Mouse (Mus musculus): ENCODE measurements around the gene Slc48a1.

Slc48a1 gene

DNA sequence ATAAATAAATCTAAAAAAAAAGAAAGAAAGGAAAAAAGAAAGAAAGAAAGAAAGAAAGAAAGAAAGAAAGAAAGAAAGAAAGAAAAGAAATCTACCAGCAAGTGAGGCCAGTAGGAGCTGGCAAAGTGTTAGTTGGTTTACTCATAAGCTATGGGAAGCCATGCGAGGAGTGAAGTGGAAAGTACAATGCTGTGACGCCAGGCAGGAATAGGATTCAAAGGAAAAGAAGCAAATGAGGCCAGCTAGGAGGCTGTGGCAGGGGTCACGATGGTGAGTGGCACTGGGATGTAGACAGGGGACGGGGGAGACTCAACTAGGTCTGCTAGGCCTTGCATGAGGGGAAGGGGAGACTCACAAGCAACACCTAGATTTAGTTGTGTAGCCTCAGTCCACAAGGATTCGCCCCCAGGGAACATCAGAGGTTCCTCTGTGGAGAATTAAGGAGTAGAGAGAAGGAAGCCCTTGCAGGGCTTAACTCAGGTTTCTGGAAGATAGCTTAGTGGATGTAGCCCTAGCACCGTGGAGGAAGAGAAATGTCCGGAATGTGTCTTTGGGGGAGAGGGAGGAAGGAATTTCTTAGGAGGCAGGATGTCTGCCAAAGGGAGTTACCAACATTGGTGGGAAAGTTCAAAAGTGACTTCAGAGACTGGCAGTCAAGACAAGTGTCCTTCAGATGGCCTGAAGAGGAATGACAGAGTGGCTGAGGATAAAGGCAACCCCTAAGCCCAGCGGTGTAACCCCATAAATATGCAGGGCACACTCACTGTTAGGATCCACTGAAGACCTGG lies at the start of gene Slc48a1:
Slc48a1 (plus strand) TSS at position 210 of the 788 bp plus-strand sequence.
- peak; percentile 70 for DNase-seq

GRCm38 (mm10) chr15:97728804-97729203 lies 49.5 kb upstream of the Slc48a1 start:
- DNase-seq: no peak

DNA sequence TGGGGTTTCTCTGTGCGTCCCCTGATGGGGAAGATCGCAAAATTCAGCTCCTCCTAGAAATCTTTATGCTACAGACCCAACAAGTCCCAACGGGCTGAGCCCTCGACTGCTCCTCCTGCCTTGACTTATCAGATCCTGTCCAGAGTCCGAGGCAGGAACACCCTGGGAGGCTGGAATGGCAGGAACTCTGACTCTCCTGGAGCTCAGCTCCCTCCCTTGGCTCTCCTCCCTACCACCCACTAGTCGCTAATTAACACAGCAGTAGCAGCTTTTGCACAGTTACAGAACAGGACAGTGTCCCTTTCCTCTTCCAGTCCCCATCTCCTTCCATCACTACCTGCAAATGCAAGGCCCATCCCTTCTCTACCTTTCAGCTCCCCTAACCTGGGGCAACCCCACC lies 48.0 kb upstream of the Slc48a1 start:
- DNase-seq: no peak

- no peak for DNase-seq
Measured at GRCm38 (mm10) chr15:97731111-97731510, 47.2 kb upstream of the Slc48a1 start, which contains the start of gene Endou. Gene Endou, minus strand, starts transcription at chr15:97731339.

GRCm38 (mm10) chr15:97731988-97732387 lies 46.3 kb upstream of the Slc48a1 start:
- no peak for DNase-seq

DNA sequence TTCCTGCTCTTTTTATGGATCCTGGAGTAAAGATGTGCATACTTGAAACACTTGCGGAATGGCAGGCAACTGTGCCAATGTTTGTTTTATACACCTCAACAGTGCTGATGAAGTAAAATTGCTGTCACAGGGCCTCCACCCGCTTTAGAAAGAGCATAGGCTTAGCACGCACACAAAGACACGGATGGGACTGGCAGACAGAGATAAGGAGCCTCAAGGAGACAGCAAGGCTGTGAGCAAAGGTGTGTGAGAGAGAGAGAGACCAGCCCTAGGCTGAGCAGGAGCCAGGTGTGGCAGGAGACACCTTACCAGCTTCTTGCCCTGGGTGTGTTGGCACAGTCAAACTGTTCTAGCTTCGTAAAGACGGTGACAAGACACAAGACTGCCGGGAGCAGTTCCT lies 39.4 kb upstream of the Slc48a1 start:
- no peak for DNase-seq

DNA sequence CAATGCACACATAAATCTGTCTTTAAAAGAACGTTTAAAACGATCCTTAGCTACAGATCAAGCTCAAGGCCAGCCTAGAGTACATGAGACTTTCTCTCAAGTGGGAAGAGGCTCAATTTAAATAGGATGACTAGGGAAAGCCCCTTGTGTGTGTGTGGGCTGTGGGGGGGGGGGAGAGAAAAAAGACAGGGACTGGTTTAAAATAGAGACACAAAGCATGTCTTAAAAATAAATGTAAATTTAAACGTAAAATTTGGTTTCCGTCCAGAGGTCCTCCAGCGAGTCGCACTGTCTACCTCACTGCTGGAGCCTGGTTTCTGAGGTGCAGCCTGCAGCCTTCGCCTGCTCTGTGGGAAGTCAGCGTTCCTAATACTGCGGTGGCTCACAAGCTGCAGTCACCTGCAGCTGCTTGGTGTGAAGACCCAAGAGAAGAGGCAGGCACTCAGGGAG lies 38.0 kb upstream of the Slc48a1 start:
- DNase-seq: no peak

- no peak for DNase-seq
Measured at GRCm38 (mm10) chr15:97741662-97742061, 36.7 kb upstream of the Slc48a1 start.

GRCm38 (mm10) chr15:97742074-97742473 lies 36.2 kb upstream of the Slc48a1 start:
- no peak for DNase-seq

- no peak for DNase-seq
Measured at GRCm38 (mm10) chr15:97742600-97742999, 35.7 kb upstream of the Slc48a1 start.

DNA sequence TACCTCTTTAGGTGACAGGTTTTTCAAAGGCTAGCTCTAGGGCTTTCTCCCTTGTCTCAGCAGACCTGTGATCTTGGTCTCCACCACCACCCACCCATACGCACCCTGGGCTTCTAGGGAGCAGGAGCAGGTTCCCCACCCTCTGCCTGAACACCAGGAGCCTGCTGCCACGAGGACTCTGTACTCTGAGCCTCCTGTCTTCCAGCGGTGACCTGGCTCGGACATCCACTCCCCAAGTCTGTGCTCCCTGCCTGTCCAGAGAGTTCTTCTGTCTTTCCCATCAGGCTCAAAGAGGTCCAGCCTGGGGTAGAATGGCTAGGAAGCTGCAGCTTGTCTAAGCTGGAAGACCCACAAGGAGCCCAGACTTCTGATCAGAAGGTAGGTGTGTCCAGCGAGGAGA lies 35.1 kb upstream of the Slc48a1 start:
- no peak for DNase-seq

- no peak for DNase-seq
Measured at GRCm38 (mm10) chr15:97743961-97744525, 34.3 kb upstream of the Slc48a1 start.

GRCm38 (mm10) chr15:97744930-97745329 lies 33.4 kb upstream of the Slc48a1 start:
- DNase-seq: peak; percentile 47

- DNase-seq: no peak
Measured at GRCm38 (mm10) chr15:97745331-97745730, 33.0 kb upstream of the Slc48a1 start.

- no peak for DNase-seq
Measured at GRCm38 (mm10) chr15:97746278-97746677, 32.0 kb upstream of the Slc48a1 start.

- DNase-seq: no peak
Measured at GRCm38 (mm10) chr15:97746748-97747147, 31.6 kb upstream of the Slc48a1 start.

- DNase-seq: no peak
Measured at GRCm38 (mm10) chr15:97747486-97747885, 30.8 kb upstream of the Slc48a1 start.

DNA sequence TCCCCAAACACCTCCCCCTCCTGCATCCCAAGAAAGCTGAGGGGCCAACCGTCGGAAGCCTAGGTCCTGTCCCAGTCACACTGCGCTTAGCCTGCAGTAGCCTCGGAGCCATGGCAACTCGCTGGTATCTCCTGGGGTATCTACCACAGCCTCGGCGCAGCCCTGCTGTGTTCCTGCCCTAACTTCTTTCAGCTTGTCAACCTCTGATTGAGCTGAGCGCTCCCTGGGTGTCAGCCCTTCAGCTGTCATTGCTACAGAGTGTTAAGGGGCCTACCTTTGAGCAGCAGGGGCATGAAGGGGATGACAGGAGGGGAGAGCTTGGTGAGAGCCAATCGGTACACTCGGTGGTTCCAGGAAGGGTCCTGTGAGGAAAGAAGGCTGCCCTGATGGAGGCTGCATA lies 30.0 kb upstream of the Slc48a1 start:
- no peak for DNase-seq

DNA sequence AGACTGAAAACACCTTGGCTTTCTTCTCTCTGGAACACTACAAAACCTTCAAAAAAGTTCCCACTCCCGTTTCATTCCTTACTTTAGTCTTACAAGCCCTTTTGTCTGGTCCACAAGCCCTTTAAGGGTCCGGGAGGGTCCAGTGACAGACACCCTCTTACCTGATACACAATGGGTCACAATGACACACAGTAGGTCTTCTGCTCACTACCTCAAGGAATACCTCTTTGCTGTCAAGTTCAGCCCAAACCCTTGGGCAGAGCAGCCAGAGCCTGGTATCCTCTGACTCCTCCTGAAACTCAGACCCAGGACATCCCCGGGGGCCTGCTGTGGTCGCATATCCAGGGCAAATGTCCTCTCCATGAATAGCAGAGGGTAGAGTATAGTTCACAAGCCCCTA lies 29.4 kb upstream of the Slc48a1 start:
- no peak for DNase-seq

- no peak for DNase-seq
Measured at GRCm38 (mm10) chr15:97749397-97749796, 28.9 kb upstream of the Slc48a1 start.

DNA sequence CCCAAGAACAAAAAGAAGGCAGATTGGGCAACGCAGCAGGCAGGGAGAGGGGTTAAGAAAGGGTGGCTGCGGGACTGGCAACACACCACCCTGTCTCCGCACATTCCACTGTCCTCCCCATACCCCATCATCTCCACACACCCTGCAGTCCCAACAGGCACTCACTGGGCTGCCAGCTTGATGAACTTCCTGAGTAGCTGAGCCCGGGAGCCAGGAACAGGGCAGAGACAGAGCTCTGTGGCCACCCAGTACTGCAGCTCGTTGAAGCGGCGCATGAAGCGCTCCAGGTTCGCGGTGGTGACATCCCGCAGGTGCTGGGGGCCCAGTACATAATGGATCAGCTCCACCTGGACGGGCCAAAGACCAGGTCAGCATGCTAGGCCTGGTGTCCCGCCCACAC lies 28.5 kb upstream of the Slc48a1 start:
- no peak for DNase-seq

GRCm38 (mm10) chr15:97750697-97751096 lies 27.6 kb upstream of the Slc48a1 start:
- peak; percentile 95 for DNase-seq

DNA sequence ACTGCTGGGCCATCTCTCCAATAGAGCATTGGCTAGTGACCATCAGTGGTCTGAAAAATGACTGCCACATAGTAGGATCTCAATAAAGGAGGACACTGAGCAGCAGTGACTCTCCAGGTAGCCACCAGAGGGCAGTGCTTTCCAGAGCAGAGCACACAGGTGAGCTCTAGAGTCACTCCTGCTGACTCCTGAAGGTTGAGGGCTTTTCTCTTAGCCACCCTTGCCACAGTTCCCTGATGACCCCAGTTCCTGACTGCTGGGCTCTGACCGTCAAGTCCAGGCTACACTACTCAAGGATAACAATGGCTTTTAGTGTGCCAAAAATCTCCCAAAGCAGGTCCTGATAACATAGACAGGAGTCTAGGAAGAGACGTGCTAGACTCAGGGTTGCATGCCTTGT lies 26.6 kb upstream of the Slc48a1 start:
- DNase-seq: no peak

GRCm38 (mm10) chr15:97752491-97752890 lies 25.8 kb upstream of the Slc48a1 start:
- no peak for DNase-seq

GRCm38 (mm10) chr15:97754476-97754875 lies 23.8 kb upstream of the Slc48a1 start:
- DNase-seq: no peak
